Mouse (Mus musculus) liver, embryonic 11.5 days (tissue): ENCODE data around the gene Etl4. TPM values are rescaled to one million over a fixed set of nuclear protein-coding genes. Genes with fewer than 3 reads are reported as not detected.

Source experiments
- ATAC-seq: fragments of 200-750 bp; cut with Nextera tagmentation; replicated peaks from 2 replicates; pipeline ENCODE4 v1.8.0; 2017; ENCODE audit warnings: moderate number of reproducible peaks, mild to moderate bottlenecking, moderate TSS enrichment, moderate library complexity; ENCODE audit not compliant: low FRiP score
- DNase-seq: peaks from one replicate; pipeline ENCODE4 v3.0.0-alpha.2; 2017; ENCODE audit warnings: low spot score
- H3K27ac ChIP-seq: fragments of 300-500 bp; sonication (generic); 2 replicates; pipeline ENCODE4 v1.5.1; 2014; ENCODE audit warnings: mild to moderate bottlenecking, low read depth, low read length, control low read depth
- H3K27me3 ChIP-seq: fragments of 300-500 bp; sonication (generic); replicated peaks from 2 replicates; pipeline ENCODE4 v1.6.1; 2014; ENCODE audit warnings: low read length, mixed read lengths; ENCODE audit not compliant: control insufficient read depth, insufficient read depth
- H3K36me3 ChIP-seq: fragments of 300-500 bp; sonication (generic); 2 replicates; pipeline ENCODE4 v1.6.1; 2014; ENCODE audit warnings: mild to moderate bottlenecking, low read length, moderate library complexity, mixed read lengths; ENCODE audit not compliant: control insufficient read depth, insufficient read depth
- H3K4me1 ChIP-seq: fragments of 300-500 bp; sonication (generic); replicated peaks from 2 replicates; pipeline ENCODE4 v1.6.1; 2014; ENCODE audit warnings: low read length, mixed read lengths; ENCODE audit not compliant: control insufficient read depth, insufficient read depth
- H3K4me2 ChIP-seq: fragments of 300-500 bp; sonication (generic); 2 replicates; pipeline ENCODE4 v1.6.1; 2014; ENCODE audit warnings: mild to moderate bottlenecking, control low read depth, moderate library complexity
- H3K4me3 ChIP-seq: fragments of 300-500 bp; sonication (generic); 2 replicates; pipeline ENCODE4 v1.5.1; 2014; ENCODE audit warnings: low read depth, low read length, control low read depth
- H3K9ac ChIP-seq: fragments of 300-500 bp; sonication (generic); 2 replicates; pipeline ENCODE4 v1.6.1; 2014; ENCODE audit warnings: low read depth, low read length, control low read depth
- H3K9me3 ChIP-seq: fragments of 300-500 bp; sonication (generic); 2 replicates; pipeline ENCODE4 v1.6.1; 2016; ENCODE audit warnings: low read length, inconsistent platforms, mixed read lengths; ENCODE audit not compliant: control insufficient read depth
- WGBS: fragments of 180-500 bp; shearing (Covaris S2); extraction: QIAGEN DNeasy Blood & Tissue Kit; methylation state at CpG from one replicate; pipeline ENCODE4 v1.1.7; 2014; 5-methylcytosine and 5-hydroxymethylcytosine counted together
- polyA plus RNA-seq: library from polyadenylated mRNA; unstranded; fragments of >200 nt; fragmentation: Nextera tagmentation; extraction: Ambion mirVana; gene quantifications from 2 replicates; pipeline ENCODE4 v1.2.1, GENCODE M21; 2014

Etl4 gene
- polyA plus RNA-seq, 1 experiment from 2014 or later, result 17.9 TPM

- Histone ChIP-seq H3K27me3 (no peaks in the 10 kb centered on the region), H3K4me2 (no peak overlapping the region), H3K36me3 (no peaks in the 10 kb centered on the region), H3K4me3 (no peak overlapping the region), H3K27ac (no peak overlapping the region), H3K4me1 (no peaks in the 10 kb centered on the region), H3K9me3 (no peaks in the 10 kb centered on the region), H3K9ac (no peak overlapping the region)
- ATAC-seq (no peak), DNase-seq (no peak)
- WGBS, result 67% methylated on average over 7 of the region's 7 CpGs
Observed at GRCm38 (mm10) chr2:20759045-20759662, 849.6 kb downstream of the Etl4 start.

DNA sequence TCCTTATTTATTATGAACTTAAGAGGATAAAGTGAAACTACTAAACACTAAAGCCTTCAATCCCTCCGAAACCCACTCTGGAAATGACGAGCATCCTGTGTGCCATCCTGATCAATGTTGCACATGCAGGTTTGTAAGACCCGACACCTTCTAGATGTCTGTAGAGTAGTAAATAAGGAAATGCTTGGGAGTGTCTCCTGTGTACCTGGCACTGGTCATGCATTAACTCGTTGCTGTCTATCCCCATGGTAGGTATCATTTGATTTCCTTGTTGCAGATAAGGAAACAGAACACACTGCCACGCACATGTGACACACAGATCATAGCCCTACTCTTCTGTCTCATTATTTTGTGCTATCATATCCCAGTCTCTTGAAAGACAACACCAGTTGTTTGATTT is 851.7 kb downstream of the Etl4 start:
- H3K9ac ChIP-seq, result no peak overlapping the region
- no peak overlapping the region for H3K27ac ChIP-seq
- WGBS, result 82% methylated on average over 5 of the region's 5 CpGs
- DNase-seq (no peak), ATAC-seq (no peak)
- no peak overlapping the region for H3K4me3 ChIP-seq
- H3K4me2 ChIP-seq, result no peak overlapping the region
- H3K9me3 ChIP-seq, result no peaks in the 10 kb centered on the region
- no peaks in the 10 kb centered on the region for H3K27me3 ChIP-seq
- no peaks in the 10 kb centered on the region for H3K36me3 ChIP-seq
- no peaks in the 10 kb centered on the region for H3K4me1 ChIP-seq

DNA sequence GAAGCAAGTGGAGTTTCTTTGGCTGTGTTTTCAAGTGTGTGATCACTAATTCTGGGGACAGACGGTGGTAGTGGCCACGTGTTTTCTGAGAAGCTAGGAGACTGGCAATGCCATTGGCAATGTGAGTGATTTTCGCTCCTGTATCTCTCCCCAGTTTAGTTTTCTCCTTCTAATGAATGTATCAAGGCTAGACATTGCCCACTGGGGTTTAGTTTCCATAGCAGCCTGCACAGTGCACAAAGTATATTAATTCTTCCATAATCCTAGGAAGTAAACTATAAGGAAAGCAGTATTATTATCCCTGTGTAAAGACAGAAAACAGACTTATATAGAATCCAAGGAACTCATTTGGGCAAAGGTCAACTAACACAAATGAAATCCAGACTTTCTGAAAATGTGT is 852.2 kb downstream of the Etl4 start:
- DNase-seq (no peak), ATAC-seq (no peak)
- WGBS, result 91% methylated on average over 3 of the region's 3 CpGs
- no peak overlapping the region for H3K4me3 ChIP-seq
- no peaks in the 10 kb centered on the region for H3K27me3 ChIP-seq
- no peak overlapping the region for H3K9ac ChIP-seq
- H3K9me3 ChIP-seq, result no peaks in the 10 kb centered on the region
- no peaks in the 10 kb centered on the region for H3K4me1 ChIP-seq
- no peaks in the 10 kb centered on the region for H3K36me3 ChIP-seq
- no peak overlapping the region for H3K4me2 ChIP-seq
- no peak overlapping the region for H3K27ac ChIP-seq

GRCm38 (mm10) chr2:20763511-20764212 is 854.1 kb downstream of the Etl4 start:
- no peak for DNase-seq
- Histone ChIP-seq H3K4me3 (no peak overlapping the region), H3K9me3 (no peaks in the 10 kb centered on the region), H3K4me1 (no peaks in the 10 kb centered on the region), H3K4me2 (no peak overlapping the region), H3K36me3 (no peaks in the 10 kb centered on the region), H3K27me3 (no peaks in the 10 kb centered on the region), H3K27ac (no peak overlapping the region), H3K9ac (no peak overlapping the region)
- ATAC-seq, result no peak
- 82% methylated on average over 4 of the region's 4 CpGs for WGBS

DNA sequence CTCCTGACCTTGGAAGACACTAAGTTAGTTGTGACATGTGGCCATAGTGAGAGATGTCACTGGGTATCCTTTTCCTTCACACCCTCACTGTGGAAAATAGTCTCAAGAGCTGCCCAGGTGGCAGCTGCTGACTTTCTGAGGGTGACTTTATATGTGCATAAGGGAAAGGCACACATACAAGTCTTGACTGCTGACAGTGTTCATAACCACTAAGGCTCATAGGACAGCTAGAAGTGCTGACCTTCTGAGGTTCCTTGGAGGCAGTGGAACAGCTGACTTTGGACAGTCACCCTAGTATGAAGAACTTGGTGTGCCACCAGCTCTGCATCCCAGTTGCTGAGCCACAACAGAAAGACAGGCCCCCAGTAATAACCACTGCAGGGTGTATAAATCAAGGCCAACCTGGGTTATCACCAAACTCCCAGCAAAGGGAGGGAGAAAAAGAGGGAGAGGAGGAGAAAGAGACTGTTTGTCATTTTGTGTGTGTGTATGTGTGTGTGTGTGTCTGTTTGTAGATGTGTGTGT is 855.0 kb downstream of the Etl4 start:
- Histone ChIP-seq H3K27ac (no peak overlapping the region), H3K4me3 (no peak overlapping the region), H3K36me3 (no peaks in the 10 kb centered on the region), H3K9ac (no peak overlapping the region), H3K4me2 (no peak overlapping the region), H3K27me3 (no peaks in the 10 kb centered on the region), H3K4me1 (no peaks in the 10 kb centered on the region), H3K9me3 (no peaks in the 10 kb centered on the region)
- ATAC-seq (no peak), DNase-seq (no peak)

DNA sequence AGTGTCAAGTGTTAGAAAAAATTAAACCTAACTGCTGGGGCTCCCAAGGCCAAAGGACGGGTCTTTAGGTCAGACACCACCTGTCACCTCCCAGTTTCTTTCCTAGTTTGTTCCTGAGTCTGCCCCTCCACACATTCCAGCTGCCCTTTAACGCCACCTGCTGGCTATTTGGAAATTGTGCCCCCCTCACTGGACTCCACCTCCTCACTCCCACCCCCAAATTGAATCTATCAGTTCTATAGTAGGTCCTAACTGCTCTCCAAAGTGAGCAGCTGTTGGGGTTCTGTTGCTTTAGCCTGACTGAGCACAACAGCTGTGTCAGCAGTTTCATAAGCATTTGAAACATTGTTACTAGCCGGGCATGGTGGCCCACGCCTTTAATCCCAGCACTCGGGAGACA is 859.1 kb downstream of the Etl4 start:
- WGBS, result 61% methylated on average over 5 of the region's 5 CpGs
- Histone ChIP-seq H3K4me2 (no peak overlapping the region), H3K9ac (no peak overlapping the region), H3K27ac (no peak overlapping the region), H3K4me3 (no peak overlapping the region), H3K4me1 (no peaks in the 10 kb centered on the region), H3K36me3 (no peaks in the 10 kb centered on the region), H3K9me3 (no peaks in the 10 kb centered on the region), H3K27me3 (no peaks in the 10 kb centered on the region)
- DNase-seq (no peak), ATAC-seq (no peak)

- Histone ChIP-seq H3K4me1 (no peaks in the 10 kb centered on the region), H3K9ac (no peak overlapping the region), H3K36me3 (no peaks in the 10 kb centered on the region), H3K9me3 (no peaks in the 10 kb centered on the region), H3K4me3 (no peak overlapping the region), H3K4me2 (no peak overlapping the region), H3K27me3 (no peaks in the 10 kb centered on the region), H3K27ac (no peak overlapping the region)
- DNase-seq (no peak), ATAC-seq (no peak)
Observed at GRCm38 (mm10) chr2:20770171-20770570, 860.6 kb downstream of the Etl4 start.

GRCm38 (mm10) chr2:20774462-20774861 is 864.9 kb downstream of the Etl4 start:
- ATAC-seq, result no peak
- 75% methylated on average over 2 of the region's 2 CpGs for WGBS
- no peak for DNase-seq

GRCm38 (mm10) chr2:20776171-20776704 is 866.7 kb downstream of the Etl4 start:
- Histone ChIP-seq H3K27ac (no peak overlapping the region), H3K4me1 (no peaks in the 10 kb centered on the region), H3K9ac (no peak overlapping the region), H3K9me3 (no peaks in the 10 kb centered on the region), H3K27me3 (no peaks in the 10 kb centered on the region), H3K4me2 (no peak overlapping the region), H3K4me3 (no peak overlapping the region), H3K36me3 (no peaks in the 10 kb centered on the region)
- DNase-seq (no peak), ATAC-seq (peak; percentile 58)
- 67% methylated on average over 6 of the region's 6 CpGs for WGBS

More at GRCm38 (mm10) chr2:20774462-20774861, 864.9 kb downstream of the Etl4 start:
- H3K9ac ChIP-seq, result no peak overlapping the region
- no peaks in the 10 kb centered on the region for H3K4me1 ChIP-seq
- no peak overlapping the region for H3K4me2 ChIP-seq
- no peak overlapping the region for H3K4me3 ChIP-seq
- H3K9me3 ChIP-seq, result no peaks in the 10 kb centered on the region
- H3K27ac ChIP-seq, result no peak overlapping the region
- H3K27me3 ChIP-seq, result no peaks in the 10 kb centered on the region
- H3K36me3 ChIP-seq, result no peaks in the 10 kb centered on the region
